In genomic region chr12:85598611-85599477, GRCm38 (mm10) we compare ENCODE assay signal across 8 mouse cellular contexts. TPM values are rescaled to one million over a fixed set of nuclear protein-coding genes. Genes with fewer than 3 reads are reported as not detected.
DNase-seq lines count a peak whose midpoint lies in the region; ATAC-seq and TF ChIP-seq lines count a peak whose summit lies in the region.

TSS of gene Jdp2 (plus strand) at chr12:85599027.

- peak; percentile 62; the same call in 1 of the 2 replicates for TF ChIP-seq POLR2A in bone marrow, adult 2 months (IDR thresholded peaks at IDR 0.05; ENCODE audit: borderline replicate concordance, control insufficient read depth, low read depth, low read length)

- H3K4me2 ChIP-seq in heart, embryonic 12.5 days, result peak within 1 kb of the TSS; percentile 84
- H3K4me2 ChIP-seq in kidney, embryonic 16.5 days (replicated peaks; ENCODE audit: low read depth, low read length), result peak within 1 kb of the TSS; percentile 78
- H3K4me2 ChIP-seq in liver, embryonic 12.5 days, result peak within 1 kb of the TSS; percentile 72

- H3K27me3 ChIP-seq in heart, embryonic 12.5 days (replicated peaks), result no peaks in the 10 kb centered on the region
- peaks cover 4% of the 10 kb centered on the region; the same call in 1 of the 2 replicates for H3K27me3 ChIP-seq in kidney, embryonic 16.5 days (ENCODE audit: insufficient read depth, low read length)
- peaks cover 83% of the 10 kb centered on the region for H3K27me3 ChIP-seq in liver, embryonic 12.5 days (replicated peaks)

- H3K27ac ChIP-seq in bone marrow, adult 2 months (ENCODE audit: control insufficient read depth, insufficient read depth, low read depth, low read length, poor library complexity), result peak within 1 kb of the TSS; percentile 98
- peak within 1 kb of the TSS; percentile 80 for H3K27ac ChIP-seq in heart, embryonic 12.5 days (ENCODE audit: poor library complexity, severe bottlenecking)
- peak within 1 kb of the TSS; percentile 83 for H3K27ac ChIP-seq in kidney, embryonic 16.5 days (ENCODE audit: low read length)
- H3K27ac ChIP-seq in liver, embryonic 12.5 days, result peak within 1 kb of the TSS; percentile 56

- no peak for TF ChIP-seq CTCF in bone marrow, adult 2 months (IDR thresholded peaks at IDR 0.05; ENCODE audit: control insufficient read depth, insufficient read depth, low read length)

- no peak for ATAC-seq in erythroblast, adult 5-6 weeks (replicated peaks; ENCODE audit: low FRiP score, poor library complexity, severe bottlenecking)
- ATAC-seq in heart, embryonic 12.5 days (ENCODE audit: insufficient number of reproducible peaks, low FRiP score), result peak; percentile 90
- ATAC-seq in kidney, embryonic 16.5 days (ENCODE audit: low FRiP score, low TSS enrichment), result peak; percentile 93
- peak; percentile 59 for ATAC-seq in liver, embryonic 12.5 days

- H3K4me1 ChIP-seq in bone marrow, adult 2 months (ENCODE audit: control insufficient read depth, insufficient read depth, low read length), result peaks cover 3% of the 10 kb centered on the region; the same call in 1 of the 2 replicates
- H3K4me1 ChIP-seq in heart, embryonic 12.5 days (replicated peaks), result peaks cover 46% of the 10 kb centered on the region
- H3K4me1 ChIP-seq in kidney, embryonic 16.5 days (ENCODE audit: insufficient read depth, low read length), result peaks cover 42% of the 10 kb centered on the region
- H3K4me1 ChIP-seq in liver, embryonic 12.5 days, result peaks cover 26% of the 10 kb centered on the region

- peak; percentile 90 for DNase-seq in 416B (ENCODE audit: low read depth)
- peak; percentile 49 for DNase-seq in naive thymus-derived CD4-positive, alpha-beta T cell, adult 2 months (ENCODE audit: low read depth)
- DNase-seq in spleen, postnatal 4 days (ENCODE audit: low spot score in 2 of 2), result peak; percentile 71 to 83

- no peaks in the 10 kb centered on the region for H3K9me3 ChIP-seq in heart, embryonic 12.5 days (replicated peaks)
- no peaks in the 10 kb centered on the region for H3K9me3 ChIP-seq in kidney, embryonic 16.5 days (ENCODE audit: low read length)
- H3K9me3 ChIP-seq in liver, embryonic 12.5 days (replicated peaks), result no peaks in the 10 kb centered on the region

- H3K4me3 ChIP-seq in bone marrow, adult 2 months (replicated peaks; ENCODE audit: control insufficient read depth, low read depth, low read length), result peak within 1 kb of the TSS; percentile 77
- peak within 1 kb of the TSS; percentile 71 for H3K4me3 ChIP-seq in heart, embryonic 12.5 days
- peak within 1 kb of the TSS; percentile 80 for H3K4me3 ChIP-seq in kidney, embryonic 16.5 days (ENCODE audit: low read length)
- H3K4me3 ChIP-seq in liver, embryonic 12.5 days, result peak within 1 kb of the TSS; percentile 63

- H3K9ac ChIP-seq in heart, embryonic 12.5 days, result peak within 1 kb of the TSS; percentile 85
- peak within 1 kb of the TSS; percentile 81 for H3K9ac ChIP-seq in kidney, embryonic 16.5 days (replicated peaks; ENCODE audit: low read length)
- H3K9ac ChIP-seq in liver, embryonic 12.5 days, result peak within 1 kb of the TSS; percentile 62

- H3K36me3 ChIP-seq in heart, embryonic 12.5 days, result no peaks in the 10 kb centered on the region
- no peaks in the 10 kb centered on the region for H3K36me3 ChIP-seq in kidney, embryonic 16.5 days (ENCODE audit: insufficient read depth, low read length)
- H3K36me3 ChIP-seq in liver, embryonic 12.5 days, result no peaks in the 10 kb centered on the region

- 2% methylated on average over 82 of the region's 90 CpGs for WGBS in bone marrow, adult 2 months
- under 1% methylated on average over 79 of the region's 90 CpGs for WGBS in heart, embryonic 12.5 days
- under 1% methylated on average over 69 of the region's 90 CpGs for WGBS in kidney, embryonic 16.5 days
- under 1% methylated on average over 64 of the region's 90 CpGs for WGBS in liver, embryonic 12.5 days (ENCODE audit: insufficient replicate concordance)

RNA-seq across cellular contexts. Expression of gene Jdp2, which starts in this region (rescaled TPM):
- 10.0 and 21.2 TPM in 2 replicates for polyA plus RNA-seq in bone marrow, adult 2 months (2011; ENCODE audit: insufficient read depth, insufficient read length, low replicate concordance, missing spikeins)
- total RNA-seq in erythroblast, adult 5-6 weeks (2015; ENCODE audit: low replicate concordance), result 12.7 and 14.6 TPM in 2 replicates
- 12.4 and 13.7 TPM in 2 replicates for total RNA-seq in erythroblast, adult 5-6 weeks (2017; ENCODE audit: low replicate concordance)
- 0.56 and 0.90 TPM in 2 replicates for polyA plus RNA-seq in heart, embryonic 12.5 days (2016; fragmentation: Nextera tagmentation; extraction: Ambion mirVana)
- polyA plus RNA-seq in kidney, embryonic 16.5 days (2015; fragmentation: Nextera tagmentation; extraction: Ambion mirVana), result 0.21 and 0.32 TPM in 2 replicates
- polyA plus RNA-seq in liver, embryonic 12.5 days (2016; fragmentation: Nextera tagmentation; extraction: Ambion mirVana), result 0.17 and 0.25 TPM in 2 replicates

Comparison
In these comparisons a context has a peak if more than half of its experiments do, and no peak if none do; other contexts are left out.
1. Peak in ATAC-seq, H3K4me3 ChIP-seq, H3K27ac ChIP-seq, H3K9ac ChIP-seq and H3K4me2 ChIP-seq in heart, embryonic 12.5 days; RNA of the gene not detected or under 1 TPM.
2. Peak in ATAC-seq, H3K4me3 ChIP-seq, H3K27ac ChIP-seq, H3K9ac ChIP-seq and H3K4me2 ChIP-seq in kidney, embryonic 16.5 days; RNA of the gene not detected or under 1 TPM.
3. Peak in ATAC-seq, H3K4me3 ChIP-seq, H3K27ac ChIP-seq, H3K9ac ChIP-seq and H3K4me2 ChIP-seq in liver, embryonic 12.5 days; RNA of the gene not detected or under 1 TPM.